9 mouse cellular contexts compared by ENCODE assay signal in the genomic region with DNA sequence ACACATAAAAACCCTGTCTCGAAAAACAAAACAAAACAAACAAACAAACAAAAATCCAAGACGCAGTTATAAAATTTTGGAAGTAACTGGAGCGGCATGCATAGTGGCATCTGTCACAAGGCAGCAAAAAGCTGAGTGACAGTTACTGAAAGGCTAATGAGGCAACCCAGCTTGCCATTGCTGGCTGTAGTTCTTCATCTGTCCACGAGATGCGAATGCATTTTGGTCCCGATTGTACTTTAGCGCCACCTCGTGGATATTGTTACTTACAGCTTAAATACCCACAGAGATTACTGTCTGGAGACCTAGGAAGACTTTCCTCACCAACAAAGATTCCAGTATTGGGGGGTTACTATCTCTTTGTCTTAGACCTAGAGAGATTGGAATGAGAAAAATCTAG. TPM values are rescaled to one million over a fixed set of nuclear protein-coding genes. Genes with fewer than 3 reads are reported as not detected.
DNase-seq lines count a peak whose midpoint lies in the region; ATAC-seq and TF ChIP-seq lines count a peak whose summit lies in the region.
"Had no signal": no experiment of that assay in that cellular context is flagged by ENCODE, and none has a peak within 500 bp of the region (broad histone marks: within the 10 kb centered on the region; RNA-seq: fewer than 3 reads in every experiment).

No protein-coding gene starts in this region.

- H3K27me3 ChIP-seq in small intestine, adult 2 months (ENCODE audit: control insufficient read depth, insufficient read depth, low read length): no peaks in the 10 kb centered on the region

- H3K4me3 ChIP-seq in small intestine, adult 2 months (ENCODE audit: low read depth, low read length): no peak overlapping the region

- 16% methylated on average over 8 of the region's 8 CpGs for WGBS in small intestine, adult 2 months

- H3K4me1 ChIP-seq in small intestine, adult 2 months (ENCODE audit: control insufficient read depth, insufficient read depth, insufficient read length, low read length): no peaks in the 10 kb centered on the region

- TF ChIP-seq POLR2A in small intestine, adult 2 months (IDR thresholded peaks at IDR 0.05; ENCODE audit: low read depth, low read length): no peak

- peak; percentile 74 for ATAC-seq in frontal cortex, adult (ENCODE audit: low TSS enrichment)
- ATAC-seq in granulocyte monocyte progenitor cell, adult 5-6 weeks (replicated peaks; ENCODE audit: poor library complexity, severe bottlenecking): peak; percentile 90

- DNase-seq in frontal cortex, postnatal 25 days (ENCODE audit: low spot score in 2 of 2): no peak
- peak; percentile 78 for DNase-seq in T-cell, adult 2 months (ENCODE audit: low spot score)
- DNase-seq in cerebellum, postnatal 25 days: peak; percentile 65 to 82
- peak; percentile 83 for DNase-seq in layer of hippocampus, adult 11-12 months (ENCODE audit: low spot score)
- DNase-seq in lung, postnatal 36 days: peak; percentile 94

- peak; percentile 87; the same call in 1 of the 2 replicates for TF ChIP-seq CTCF in small intestine, adult 2 months (IDR thresholded peaks at IDR 0.05; ENCODE audit: extremely low read depth, insufficient read length, insufficient replicate concordance, low read depth, low read length)

- H3K27ac ChIP-seq in small intestine, adult 2 months (ENCODE audit: insufficient read depth, low read depth, low read length): no peak overlapping the region
- H3K27ac ChIP-seq: macrophage had no signal

- H3K36me3 ChIP-seq in small intestine, adult 2 months (ENCODE audit: control insufficient read depth, insufficient read depth, low read length): no peaks in the 10 kb centered on the region

RNA-seq across cellular contexts. Expression of a gene that starts 1.2 kb away (rescaled TPM):
- 35.6 and 40.9 TPM in 2 replicates for total RNA-seq in granulocyte monocyte progenitor cell, adult 5-6 weeks (2014; fragmentation: Nextera tagmentation)
- total RNA-seq in granulocyte monocyte progenitor cell, adult 5-6 weeks (2017): 26.2 and 38.6 TPM in 2 replicates
- 15.7 and 28.6 TPM in 2 replicates for polyA plus RNA-seq in small intestine, adult 2 months (2012; rRNA removed)

RNA-seq across cellular contexts. Expression of a gene that starts 26.2 kb away (rescaled TPM):
- total RNA-seq in granulocyte monocyte progenitor cell, adult 5-6 weeks (2014; fragmentation: Nextera tagmentation): 30.8 and 40.3 TPM in 2 replicates
- total RNA-seq in granulocyte monocyte progenitor cell, adult 5-6 weeks (2017): 16.1 and 21.2 TPM in 2 replicates
- 4.6 and 6.2 TPM in 2 replicates for polyA plus RNA-seq in small intestine, adult 2 months (2012; rRNA removed)

RNA-seq across cellular contexts. Expression of a gene that starts 45.4 kb away (rescaled TPM):
- total RNA-seq in granulocyte monocyte progenitor cell, adult 5-6 weeks (2014; fragmentation: Nextera tagmentation): not detected in 2 replicates
- total RNA-seq in granulocyte monocyte progenitor cell, adult 5-6 weeks (2017): not detected in 2 replicates
- polyA plus RNA-seq in small intestine, adult 2 months (2012; rRNA removed): not detected in 2 replicates
- polyA plus RNA-seq: macrophage had no signal

Comparison
In these comparisons a context has a peak if more than half of its experiments do, and no peak if none do; other contexts are left out.
1. DNase-seq: peak in T-cell, adult 2 months (single experiment), cerebellum, postnatal 25 days (2 of 2), layer of hippocampus, adult 11-12 months (single experiment) and lung, postnatal 36 days (single experiment); none in frontal cortex, postnatal 25 days (0 of 2).